Mouse (Mus musculus) lung, adult 2 months (tissue): ENCODE results near the gene Tubgcp4. TPM values are rescaled to one million over a fixed set of nuclear protein-coding genes. Genes with fewer than 3 reads are reported as not detected.

Experiments used
- DNase-seq: peaks from one replicate; pipeline ENCODE4 v3.0.0; 2022
- H3K4me1 ChIP-seq: fragments of 200-500 bp; 2 replicates; pipeline ENCODE4 v1.6.1; 2011; ENCODE audit warnings: low read length; ENCODE audit not compliant: control insufficient read depth, insufficient read depth
- H3K4me3 ChIP-seq: fragments of 200-500 bp; replicated peaks from 2 replicates; pipeline ENCODE3; 2011; ENCODE audit warnings: low read depth, mild to moderate bottlenecking, control low read depth, low read length; ENCODE audit errors: extremely low read depth
- CTCF ChIP-seq: fragments of 200-500 bp; IDR thresholded peaks from 2 replicates; pipeline ENCODE4 v1.5.1; 2011; ENCODE audit warnings: mild to moderate bottlenecking, low read length, control low read depth; ENCODE audit not compliant: insufficient read depth
- POLR2A ChIP-seq: fragments of 200-500 bp; IDR thresholded peaks from 2 replicates; pipeline ENCODE4 v1.6.1; 2011; ENCODE audit warnings: low read depth, mild to moderate bottlenecking, control low read depth, low read length, borderline replicate concordance; ENCODE audit errors: extremely low read depth
- WGBS: fragments of 180-500 bp; shearing (Covaris S2); methylation state at CpG from one replicate; pipeline ENCODE4 v1.1.7; 2018; 5-methylcytosine and 5-hydroxymethylcytosine counted together
- polyA plus RNA-seq: library from polyadenylated mRNA; depleted of rRNA; stranded (reverse); fragments of >200 nt; gene quantifications from 2 replicates; pipeline ENCODE4 v1.2.3, GENCODE M21; 2012

The Tubgcp4 gene
- polyA plus RNA-seq, 1 experiment: 26.5 TPM

GRCm38 (mm10) chr2:121184142-121184541 is 13.7 kb downstream of the Tubgcp4 start:
- TF ChIP-seq CTCF (no peak), POLR2A (no peak)
- DNase-seq: no peak
- Histone ChIP-seq H3K4me1 (no peaks in the 10 kb centered on the region), H3K4me3 (no peak overlapping the region)
- 94% methylated on average over 7 of the region's 7 CpGs for WGBS

GRCm38 (mm10) chr2:121188530-121188929 is 18.1 kb downstream of the Tubgcp4 start:
- no peak overlapping the region for H3K4me3 ChIP-seq
- TF ChIP-seq POLR2A: no peak
- TF ChIP-seq CTCF: no peak
- H3K4me1 ChIP-seq: no peaks in the 10 kb centered on the region
- no peak for DNase-seq
- 70% methylated on average over 1 of the region's 1 CpGs for WGBS

GRCm38 (mm10) chr2:121195466-121195865 is 25.0 kb downstream of the Tubgcp4 start:
- Histone ChIP-seq H3K4me3 (no peak overlapping the region), H3K4me1 (no peaks in the 10 kb centered on the region)
- no peak for DNase-seq
- TF ChIP-seq CTCF (no peak), POLR2A (no peak)
- WGBS: 91% methylated on average over 9 of the region's 9 CpGs

DNA sequence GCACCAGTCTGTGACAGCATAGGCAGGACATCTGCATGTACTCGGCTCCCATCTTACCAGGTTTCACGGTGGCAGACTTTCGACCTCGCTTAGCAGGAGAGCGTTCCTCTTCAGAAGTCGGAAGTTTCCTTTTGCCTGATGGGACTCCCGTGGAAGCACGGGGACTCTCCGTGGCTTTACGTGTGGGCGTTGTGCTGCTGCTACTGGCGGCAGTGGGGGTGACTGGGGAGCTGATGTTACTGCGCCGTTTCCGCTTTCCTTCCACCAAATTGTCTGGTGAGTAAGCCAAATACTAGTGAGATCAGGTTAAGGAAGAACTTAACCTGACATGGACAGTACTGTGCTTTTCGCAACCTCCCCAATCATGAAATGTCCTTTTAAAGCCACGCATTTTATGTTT is 33.8 kb downstream of the Tubgcp4 start:
- TF ChIP-seq CTCF: no peak
- no peak for TF ChIP-seq POLR2A
- DNase-seq: no peak
- Histone ChIP-seq H3K4me1 (no peaks in the 10 kb centered on the region), H3K4me3 (no peak overlapping the region)
- WGBS: 92% methylated on average over 17 of the region's 17 CpGs

DNA sequence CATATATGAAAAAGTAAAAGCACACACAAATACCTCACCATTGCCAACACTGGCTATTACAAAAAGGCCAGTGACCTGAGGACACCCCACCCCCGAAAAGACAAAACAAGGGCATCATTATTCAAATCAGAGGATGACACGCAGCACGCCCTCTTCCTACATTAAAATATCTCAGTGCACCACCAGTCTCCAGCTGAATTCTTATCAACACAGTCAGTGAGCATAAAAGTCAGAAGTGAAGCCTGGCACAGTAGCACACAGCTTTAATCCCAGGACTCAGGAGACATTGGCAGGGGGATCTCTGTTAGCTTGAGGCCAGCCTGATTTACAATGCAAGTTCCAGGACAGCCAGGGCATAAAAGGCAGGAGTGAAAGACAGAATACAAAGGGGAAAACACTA is 36.1 kb downstream of the Tubgcp4 start:
- 89% methylated on average over 3 of the region's 3 CpGs for WGBS
- H3K4me1 ChIP-seq: no peaks in the 10 kb centered on the region

DNA sequence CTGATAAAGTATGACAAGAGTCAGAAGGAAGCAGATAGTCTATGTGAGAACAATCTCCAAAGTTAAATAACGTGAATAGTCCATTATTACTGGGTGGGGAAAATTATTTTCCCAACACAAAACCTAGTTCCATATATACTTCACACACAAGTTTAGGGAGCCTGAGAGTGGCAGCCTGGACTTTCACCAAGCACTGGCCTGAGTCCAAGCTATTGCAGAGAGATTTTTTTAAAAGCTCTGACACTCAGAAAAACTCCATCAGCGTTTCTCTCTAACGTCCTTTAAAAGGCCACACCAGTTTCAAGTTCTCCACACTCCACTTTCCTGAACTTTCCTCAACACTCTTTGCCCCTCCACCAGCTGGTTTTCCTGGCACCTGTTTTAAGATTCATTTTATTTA is 44.0 kb downstream of the Tubgcp4 start:
- no peak overlapping the region for H3K4me3 ChIP-seq
- TF ChIP-seq POLR2A (no peak), CTCF (no peak)
- 64% methylated on average over 3 of the region's 3 CpGs for WGBS
- no peak for DNase-seq
- no peaks in the 10 kb centered on the region for H3K4me1 ChIP-seq

More for the DNA sequence above, 36.1 kb downstream of the Tubgcp4 start:
- H3K4me3 ChIP-seq: no peak overlapping the region
- TF ChIP-seq CTCF (no peak), POLR2A (no peak)
- no peak for DNase-seq

DNA sequence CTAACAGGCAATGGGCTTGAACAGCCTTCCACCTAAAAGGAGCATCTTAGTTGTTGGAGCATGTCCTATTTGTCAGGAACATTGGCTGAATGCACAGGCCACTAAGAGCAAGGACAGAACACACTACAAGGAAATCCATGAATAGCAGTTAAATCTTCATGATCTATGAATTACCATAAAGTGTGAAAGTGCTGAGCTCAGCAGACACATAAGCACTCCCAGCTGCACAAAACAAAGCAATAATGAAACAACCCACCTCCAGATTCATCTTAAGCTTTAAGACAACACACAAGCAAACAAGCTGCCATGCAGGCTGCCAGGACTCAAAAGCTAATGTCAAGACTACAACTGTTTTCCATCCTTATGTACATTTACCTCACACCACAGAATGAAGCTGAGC is 48.7 kb downstream of the Tubgcp4 start:
- H3K4me3 ChIP-seq: no peak overlapping the region
- no peak for TF ChIP-seq CTCF
- TF ChIP-seq POLR2A: no peak
- DNase-seq: no peak
- no peaks in the 10 kb centered on the region for H3K4me1 ChIP-seq

GRCm38 (mm10) chr2:121219994-121220393 is 49.5 kb downstream of the Tubgcp4 start:
- TF ChIP-seq POLR2A: no peak
- DNase-seq: no peak
- Histone ChIP-seq H3K4me1 (no peaks in the 10 kb centered on the region), H3K4me3 (no peak overlapping the region)

DNA sequence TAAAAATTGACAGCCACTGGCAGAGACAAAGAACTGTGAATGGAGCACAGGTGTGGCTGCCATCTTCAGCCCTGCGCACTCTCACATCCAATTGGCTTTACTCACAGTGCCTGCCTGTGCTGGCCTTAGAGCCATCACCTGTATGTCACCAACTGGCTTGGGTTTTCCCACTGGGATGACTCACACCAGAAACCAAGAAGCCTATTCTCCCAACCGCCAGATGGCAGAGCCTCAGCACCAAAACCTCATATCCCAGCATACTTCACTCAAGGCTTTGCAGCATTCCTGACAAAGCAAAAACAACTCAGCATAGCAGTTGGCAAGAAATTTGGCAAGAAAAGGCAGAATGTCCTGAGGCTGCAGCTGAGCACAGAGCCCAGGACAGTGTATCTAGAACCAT is 52.6 kb downstream of the Tubgcp4 start:
- 88% methylated on average over 2 of the region's 2 CpGs for WGBS
- TF ChIP-seq CTCF (no peak), POLR2A (no peak)
- no peak for DNase-seq
- no peak overlapping the region for H3K4me3 ChIP-seq
- no peaks in the 10 kb centered on the region for H3K4me1 ChIP-seq

DNA sequence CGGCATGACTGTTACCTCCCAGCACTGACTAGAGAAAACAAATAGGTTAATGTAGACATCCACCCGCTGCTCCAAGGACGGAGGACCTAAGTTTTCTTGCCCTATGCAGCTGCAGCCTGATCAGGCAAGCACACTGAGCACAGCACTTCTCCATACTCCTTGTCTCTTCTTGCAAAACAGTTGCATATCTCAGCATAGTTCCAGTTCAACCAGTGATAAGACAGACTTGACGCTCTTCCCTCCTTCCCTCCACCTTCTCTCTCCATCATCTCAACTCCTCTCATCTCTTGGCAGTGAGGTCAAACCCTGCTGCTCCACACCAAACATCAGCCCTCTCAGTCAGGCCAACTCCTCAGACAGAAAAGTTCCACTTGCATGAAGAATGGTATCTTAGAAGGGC is 57.7 kb downstream of the Tubgcp4 start:
- TF ChIP-seq POLR2A (no peak), CTCF (no peak)
- 93% methylated on average over 4 of the region's 4 CpGs for WGBS
- H3K4me3 ChIP-seq: no peak overlapping the region
- no peaks in the 10 kb centered on the region for H3K4me1 ChIP-seq
- DNase-seq: no peak
